Mouse (Mus musculus) stomach, embryonic 14.5 days (tissue): ENCODE data around the gene Elmsan1. TPM values are rescaled to one million over a fixed set of nuclear protein-coding genes. Genes with fewer than 3 reads are reported as not detected.
"Not testable (repeated sequence)": the region's sequence is repeated elsewhere in the genome, so short reads cannot be mapped to it uniquely, and the experiment has no call there.

Experiments used
- ATAC-seq: fragments of 200-750 bp; cut with Nextera tagmentation; 2 replicates; pipeline ENCODE4 v1.8.0; 2017; ENCODE audit warnings: low read depth, moderate TSS enrichment; ENCODE audit not compliant: insufficient number of reproducible peaks, insufficient read depth, low FRiP score
- H3K27ac ChIP-seq: fragments of 300-500 bp; sonication (generic); 2 replicates; pipeline ENCODE4 v1.5.1; 2014; ENCODE audit warnings: mild to moderate bottlenecking, low read length, moderate library complexity, mixed read lengths
- H3K27me3 ChIP-seq: fragments of 300-500 bp; sonication (generic); 2 replicates; pipeline ENCODE4 v1.6.1; 2014; ENCODE audit warnings: low read length, control low read depth, mixed read lengths; ENCODE audit not compliant: control insufficient read depth, insufficient read depth
- H3K36me3 ChIP-seq: fragments of 300-500 bp; sonication (generic); 2 replicates; pipeline ENCODE4 v1.6.1; 2014; ENCODE audit warnings: mild to moderate bottlenecking, control low read depth, low read length, moderate library complexity, mixed read lengths; ENCODE audit not compliant: control insufficient read depth, insufficient read depth
- H3K4me1 ChIP-seq: fragments of 300-500 bp; sonication (generic); 2 replicates; pipeline ENCODE4 v1.6.1; 2014; ENCODE audit warnings: low read length, control low read depth, mixed read lengths; ENCODE audit not compliant: control insufficient read depth, insufficient read depth
- H3K4me2 ChIP-seq: fragments of 300-500 bp; sonication (generic); replicated peaks from 2 replicates; pipeline ENCODE4 v1.6.1; 2014; ENCODE audit warnings: low read depth, low read length, control low read depth
- H3K4me3 ChIP-seq: fragments of 300-500 bp; sonication (generic); 2 replicates; pipeline ENCODE4 v1.5.1; 2014; ENCODE audit warnings: low read depth, low read length, control low read depth
- H3K9ac ChIP-seq: fragments of 300-500 bp; sonication (generic); replicated peaks from 2 replicates; pipeline ENCODE4 v1.6.1; 2014; ENCODE audit warnings: low read depth, mild to moderate bottlenecking, control low read depth, low read length, moderate library complexity, mixed read lengths
- H3K9me3 ChIP-seq: fragments of 300-500 bp; sonication (generic); 2 replicates; pipeline ENCODE4 v1.6.1; 2016; ENCODE audit warnings: low read depth, low read length, control low read depth; ENCODE audit not compliant: control insufficient read depth
- WGBS: fragments of 180-500 bp; shearing (Covaris S2); extraction: QIAGEN DNeasy Blood & Tissue Kit; methylation state at CpG from one replicate; pipeline ENCODE4 v1.1.7; 2014; 5-methylcytosine and 5-hydroxymethylcytosine counted together
- polyA plus RNA-seq: library from polyadenylated mRNA; unstranded; fragments of >200 nt; fragmentation: Nextera tagmentation; extraction: Ambion mirVana; gene quantifications from 2 replicates; pipeline ENCODE4 v1.2.1, GENCODE M21; 2014

Gene Elmsan1
- polyA plus RNA-seq, 1 experiment from 2014 or later: 10.2 TPM

- Histone ChIP-seq H3K27ac (no peak overlapping the region), H3K9me3 (no peaks in the 10 kb centered on the region), H3K9ac (no peak overlapping the region), H3K27me3 (no peaks in the 10 kb centered on the region), H3K4me3 (no peak overlapping the region), H3K4me2 (no peak overlapping the region), H3K4me1 (no peaks in the 10 kb centered on the region), H3K36me3 (no peaks in the 10 kb centered on the region)
- 74% methylated on average over 1 of the region's 1 CpGs for WGBS
- no peak for ATAC-seq
Measured at GRCm38 (mm10) chr12:84107692-84108091, 111.0 kb downstream of the Elmsan1 start.

- Histone ChIP-seq H3K9me3 (no peaks in the 10 kb centered on the region), H3K4me1 (no peaks in the 10 kb centered on the region), H3K4me3 (no peak overlapping the region), H3K27ac (no peak overlapping the region), H3K36me3 (no peaks in the 10 kb centered on the region), H3K27me3 (no peaks in the 10 kb centered on the region), H3K9ac (no peak overlapping the region), H3K4me2 (no peak overlapping the region)
- ATAC-seq: no peak
- WGBS: 82% methylated on average over 3 of the region's 3 CpGs
Measured at GRCm38 (mm10) chr12:84107012-84107411, 111.7 kb downstream of the Elmsan1 start.

GRCm38 (mm10) chr12:84101493-84101845 lies 117.2 kb downstream of the Elmsan1 start:
- no peak overlapping the region for H3K27ac ChIP-seq
- no peak for ATAC-seq
- H3K4me1 ChIP-seq: no peaks in the 10 kb centered on the region
- peak overlapping the region; percentile 38 for H3K4me3 ChIP-seq
- H3K36me3 ChIP-seq: no peaks in the 10 kb centered on the region
- 49% methylated on average over 2 of the region's 2 CpGs for WGBS
- no peaks in the 10 kb centered on the region for H3K9me3 ChIP-seq
- H3K9ac ChIP-seq: no peak overlapping the region
- H3K4me2 ChIP-seq: peak overlapping the region; percentile 49
- no peaks in the 10 kb centered on the region for H3K27me3 ChIP-seq

GRCm38 (mm10) chr12:84100604-84101492 lies 117.8 kb downstream of the Elmsan1 start, which contains the start of gene Acot6:
Acot6 (plus strand) TSS chr12:84100654.
- H3K4me1 ChIP-seq, H3K27me3 ChIP-seq, H3K9me3 ChIP-seq, H3K36me3 ChIP-seq, H3K27ac ChIP-seq: not testable (repeated sequence)
- ATAC-seq: peak; percentile 69; the same call in 1 of the 2 replicates
- under 1% methylated on average over 74 of the region's 80 CpGs for WGBS
- H3K4me3 ChIP-seq: peak within 1 kb of the TSS; percentile 38
- peak within 1 kb of the TSS; percentile 57 for H3K9ac ChIP-seq
- peak within 1 kb of the TSS; percentile 49 for H3K4me2 ChIP-seq

- no peak for ATAC-seq
- Histone ChIP-seq H3K4me1 (no peaks in the 10 kb centered on the region), H3K9me3 (no peaks in the 10 kb centered on the region), H3K4me2 (peak overlapping the region; percentile 49; the same call in 1 of the 2 replicates), H3K27ac (no peak overlapping the region), H3K36me3 (no peaks in the 10 kb centered on the region), H3K27me3 (no peaks in the 10 kb centered on the region), H3K9ac (no peak overlapping the region), H3K4me3 (no peak overlapping the region)
- WGBS: 64% methylated on average over 1 of the region's 1 CpGs
Measured at GRCm38 (mm10) chr12:84100071-84100470, 118.6 kb downstream of the Elmsan1 start.

GRCm38 (mm10) chr12:84099605-84100004 lies 119.1 kb downstream of the Elmsan1 start:
- H3K9ac ChIP-seq: no peak overlapping the region
- no peak overlapping the region for H3K4me2 ChIP-seq
- H3K4me1 ChIP-seq: no peaks in the 10 kb centered on the region
- H3K4me3 ChIP-seq: no peak overlapping the region
- WGBS: 93% methylated on average over 2 of the region's 2 CpGs
- H3K9me3 ChIP-seq: no peaks in the 10 kb centered on the region
- no peak overlapping the region for H3K27ac ChIP-seq
- ATAC-seq: no peak
- no peaks in the 10 kb centered on the region for H3K27me3 ChIP-seq
- H3K36me3 ChIP-seq: no peaks in the 10 kb centered on the region

Other genes with a start within 250 kb of the Elmsan1 start
- 0.10 and 0.11 TPM in 2 replicates for gene Heatr4, start 234.0 kb downstream of the Elmsan1 start, polyA plus RNA-seq
- gene Acot2, start 231.0 kb downstream of the Elmsan1 start, polyA plus RNA-seq: 27.2 and 27.3 TPM in 2 replicates
- gene Acot1, start 209.4 kb downstream of the Elmsan1 start, polyA plus RNA-seq: 44.4 and 48.8 TPM in 2 replicates
- 0.33 and 0.70 TPM in 2 replicates for gene Acot4, start 180.5 kb downstream of the Elmsan1 start, polyA plus RNA-seq
- gene Gm49366, start 179.9 kb downstream of the Elmsan1 start, polyA plus RNA-seq: not detected in 2 replicates
- 0.29 TPM in 1 of 2 replicates, not detected in the other for gene Acot3, start 166.7 kb downstream of the Elmsan1 start, polyA plus RNA-seq
- gene Acot5, start 149.6 kb downstream of the Elmsan1 start, polyA plus RNA-seq: not detected in 2 replicates
- 1.7 and 2.5 TPM in 2 replicates for gene Acot6, start 118.2 kb downstream of the Elmsan1 start, polyA plus RNA-seq
- 3.8 and 5.7 TPM in 2 replicates for gene Dnal1, start 104.5 kb downstream of the Elmsan1 start, polyA plus RNA-seq
- gene Pnma1, start 70.4 kb downstream of the Elmsan1 start, polyA plus RNA-seq: 0.45 and 0.90 TPM in 2 replicates
- gene Ptgr2, start 66.4 kb upstream of the Elmsan1 start, polyA plus RNA-seq: 18.5 and 19.9 TPM in 2 replicates
- 76.9 and 77.0 TPM in 2 replicates for gene Zfp410, start 98.0 kb upstream of the Elmsan1 start, polyA plus RNA-seq
- gene Coq6, start 142.8 kb upstream of the Elmsan1 start, polyA plus RNA-seq: 52.6 and 52.7 TPM in 2 replicates
- gene Fam161b, start 143.0 kb upstream of the Elmsan1 start, polyA plus RNA-seq: 2.7 and 3.4 TPM in 2 replicates
- gene Entpd5, start 190.1 kb upstream of the Elmsan1 start, polyA plus RNA-seq: 15.0 and 15.8 TPM in 2 replicates
- gene Bbof1, start 190.2 kb upstream of the Elmsan1 start, polyA plus RNA-seq: 1.00 and 1.5 TPM in 2 replicates
- 24.8 and 26.0 TPM in 2 replicates for gene Rnf113a2, start 198.3 kb upstream of the Elmsan1 start, polyA plus RNA-seq
- 35.5 and 40.1 TPM in 2 replicates for gene Aldh6a1, start 232.1 kb upstream of the Elmsan1 start, polyA plus RNA-seq
- gene Lin52, start 232.5 kb upstream of the Elmsan1 start, polyA plus RNA-seq: 20.4 and 23.0 TPM in 2 replicates